Mouse (Mus musculus): ENCODE measurements around the gene Zfp618.

Zfp618 gene

DNA sequence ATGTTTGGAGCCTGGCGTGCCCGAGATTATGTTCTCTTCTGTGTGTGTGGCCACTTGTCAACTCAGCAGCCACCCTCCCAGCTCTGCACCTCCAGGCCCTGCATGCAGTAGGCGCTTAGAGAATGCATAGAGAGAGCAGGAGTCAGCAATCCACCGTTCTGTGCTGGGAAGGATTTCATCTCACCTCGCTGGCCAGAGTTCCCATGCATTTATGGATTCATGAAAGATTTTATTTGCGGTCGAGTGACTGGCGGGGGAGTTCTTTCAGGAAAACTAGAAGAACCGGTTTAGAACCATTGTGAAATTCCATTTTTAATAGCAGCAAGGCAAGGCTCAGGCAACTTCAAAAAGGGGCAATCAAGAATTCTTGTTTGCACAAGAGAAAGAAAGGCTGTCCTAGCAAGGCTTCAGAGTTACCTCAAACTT, 67.2 kb downstream of the Zfp618 start:
- no peak for DNase-seq (ENCODE audit: low read depth)

DNA sequence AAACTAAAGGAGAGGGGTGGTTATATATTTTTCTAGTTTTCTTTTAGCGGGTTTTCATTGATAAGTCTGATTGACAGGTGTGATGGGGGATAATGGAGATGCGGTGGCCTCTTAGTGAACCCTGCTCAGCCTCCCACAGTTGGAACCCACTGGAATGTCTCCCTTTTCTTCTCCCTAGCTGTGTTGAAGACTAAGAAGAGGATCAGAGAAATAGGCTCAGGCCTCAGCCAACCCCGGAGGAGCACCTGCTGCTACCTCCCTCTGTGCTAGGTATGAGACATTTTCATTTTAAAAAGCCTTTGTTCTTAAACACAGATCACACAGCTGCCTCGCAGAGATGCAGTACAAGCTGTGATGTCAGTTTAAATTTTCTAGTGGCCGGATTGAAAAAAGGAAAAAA, 68.4 kb downstream of the Zfp618 start:
- no peak for DNase-seq (ENCODE audit: low read depth)

- no peak for DNase-seq (ENCODE audit: low read depth)
These were observed 70.6 kb downstream of the Zfp618 start for GRCm38 (mm10) chr4:63035991-63036390.

- no peak for DNase-seq (ENCODE audit: low read depth)
These were observed 71.4 kb downstream of the Zfp618 start for GRCm38 (mm10) chr4:63036790-63037189.

DNA sequence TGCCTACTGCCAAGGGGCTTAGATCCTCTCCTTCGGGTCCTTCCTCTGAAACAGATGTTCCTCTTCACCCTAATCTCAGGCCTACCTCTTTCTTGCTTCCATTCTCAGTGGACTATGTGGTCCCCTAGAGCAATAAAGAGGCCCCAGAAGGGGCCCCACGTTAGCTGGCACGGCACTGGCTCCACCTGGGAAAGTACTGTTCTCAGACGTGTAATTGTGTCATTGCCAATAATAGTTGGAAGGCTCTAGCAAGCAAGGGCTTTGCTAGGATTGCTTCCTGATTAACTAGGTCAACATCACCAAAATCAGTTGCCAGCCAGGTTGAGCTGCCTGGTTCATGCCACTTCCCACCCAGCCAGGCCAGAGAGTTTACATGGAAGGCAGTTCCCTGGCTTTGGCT, 72.2 kb downstream of the Zfp618 start:
- DNase-seq (ENCODE audit: low read depth), result no peak

DNA sequence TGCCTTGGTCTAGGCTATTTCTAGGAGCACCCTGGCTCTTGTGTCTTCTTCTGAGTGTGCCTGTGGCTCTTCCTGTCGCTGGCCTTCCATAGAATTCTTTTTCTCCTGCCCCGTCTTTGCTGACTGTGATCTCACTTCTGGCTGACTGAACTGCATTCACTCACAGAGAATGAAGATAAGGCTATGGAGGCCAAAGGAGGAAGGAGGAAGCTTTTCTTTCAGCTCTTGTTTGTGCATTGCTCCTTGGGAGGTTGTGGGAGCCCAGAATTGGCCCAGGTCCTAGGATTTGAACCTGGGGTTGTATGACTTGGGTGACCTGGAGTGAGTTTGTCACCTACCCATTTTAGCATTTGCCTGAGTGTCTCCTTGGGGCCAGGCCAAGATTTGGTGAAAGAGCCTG, 72.9 kb downstream of the Zfp618 start:
- no peak for DNase-seq (ENCODE audit: low read depth)

- no peak for DNase-seq (ENCODE audit: low read depth)
These were observed 73.6 kb downstream of the Zfp618 start for GRCm38 (mm10) chr4:63038937-63039336.

GRCm38 (mm10) chr4:63048606-63049005, 83.2 kb downstream of the Zfp618 start:
- DNase-seq (ENCODE audit: low read depth), result no peak

- DNase-seq (ENCODE audit: low read depth), result no peak
These were observed 84.4 kb downstream of the Zfp618 start for GRCm38 (mm10) chr4:63049596-63050318.

DNA sequence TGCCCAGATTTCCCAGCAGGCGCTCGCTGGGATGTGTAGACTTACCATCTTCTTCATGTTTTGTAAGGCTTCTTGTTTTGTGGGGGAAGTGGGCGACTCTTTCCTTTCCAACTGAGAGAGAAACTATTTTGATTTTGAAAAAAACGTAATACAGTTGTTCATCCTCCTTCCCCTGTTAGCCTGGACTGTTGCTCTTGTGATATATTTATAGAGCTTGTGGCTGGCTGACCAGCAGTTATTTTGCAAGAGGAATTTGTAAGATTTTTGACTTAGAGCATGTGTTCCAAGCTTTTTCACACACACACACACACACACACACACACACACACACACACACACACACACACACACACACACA, 84.9 kb downstream of the Zfp618 start:
- DNase-seq (ENCODE audit: low read depth), result no peak

GRCm38 (mm10) chr4:63050949-63051348, 85.6 kb downstream of the Zfp618 start:
- DNase-seq (ENCODE audit: low read depth), result no peak

DNA sequence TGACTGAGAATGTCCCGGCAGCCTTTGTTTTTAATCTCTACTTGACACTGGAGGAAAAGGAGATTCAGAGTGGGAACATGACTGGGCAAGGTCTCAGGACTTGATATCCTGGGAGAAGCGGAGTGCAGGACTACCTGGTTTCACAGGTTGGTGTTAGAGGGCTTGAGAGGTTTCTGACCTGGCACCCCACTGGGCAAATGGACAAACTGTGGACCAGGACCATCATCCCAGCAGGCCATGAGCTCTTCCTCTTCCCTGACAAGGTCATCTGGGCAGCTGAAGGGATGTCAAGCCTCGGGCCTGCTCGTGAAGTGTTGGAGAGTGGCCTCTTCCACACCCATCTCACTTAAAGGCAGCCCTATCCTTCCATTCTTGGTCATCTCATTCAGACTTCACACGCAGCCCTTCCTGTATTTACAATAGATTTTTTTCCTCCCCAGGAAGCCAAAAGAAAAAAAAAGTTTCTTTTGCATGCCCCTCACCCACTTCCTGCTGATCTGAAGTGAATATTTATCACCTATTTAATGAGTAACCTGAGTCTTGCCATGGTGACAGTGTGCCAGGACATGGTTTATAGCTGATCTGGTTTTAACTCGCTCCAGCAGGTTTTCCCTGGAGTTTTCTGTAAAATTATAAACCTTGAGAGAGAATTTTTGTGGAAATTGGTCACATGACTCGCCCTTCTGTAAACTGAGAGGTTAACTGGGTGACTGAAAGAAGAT, 86.7 kb downstream of the Zfp618 start:
- DNase-seq (ENCODE audit: low read depth), result peak; percentile 4

DNA sequence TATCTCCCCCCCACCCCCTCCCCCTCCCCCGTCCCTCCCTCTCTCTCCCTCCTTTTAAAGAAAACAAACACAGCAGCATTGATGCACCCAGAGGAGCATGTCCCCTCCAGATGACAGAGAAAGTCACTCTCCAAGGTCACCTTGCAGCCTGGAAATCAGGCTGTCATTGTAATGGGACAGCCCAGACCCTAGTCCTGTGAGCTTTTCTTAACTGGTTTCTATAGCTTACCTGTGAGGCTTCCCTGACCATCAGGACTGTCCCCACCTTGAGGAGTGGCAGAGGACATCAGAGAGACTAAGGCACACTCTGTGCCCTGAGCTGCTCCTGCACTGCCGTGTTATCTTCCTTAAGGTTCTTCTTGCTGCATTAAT, 87.3 kb downstream of the Zfp618 start:
- no peak for DNase-seq (ENCODE audit: low read depth)

DNA sequence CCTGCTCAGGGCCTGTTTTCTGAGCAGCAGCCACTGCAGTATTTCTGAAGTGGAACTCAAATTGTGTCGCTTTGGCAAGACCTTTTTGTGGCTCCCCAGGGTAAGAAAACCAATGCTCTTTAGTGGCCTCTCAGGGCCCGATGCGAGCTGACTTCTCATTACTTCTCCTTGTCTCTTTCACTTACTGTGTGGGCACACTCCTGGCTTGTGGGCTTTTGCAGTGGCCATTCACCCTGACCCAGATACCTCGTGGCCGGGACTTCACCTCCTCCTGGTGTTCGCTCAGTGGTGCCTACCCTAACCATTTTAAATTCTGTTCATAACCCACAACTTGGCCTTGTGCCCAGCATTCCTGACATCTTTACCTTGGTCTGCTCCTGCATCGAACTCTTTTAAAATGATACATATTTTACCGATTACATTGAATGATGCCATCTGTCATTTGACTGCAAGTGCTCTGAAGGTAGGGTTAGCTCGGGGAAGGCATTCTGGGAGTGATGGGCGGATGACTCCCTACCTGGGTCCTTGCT, 89.9 kb downstream of the Zfp618 start:
- DNase-seq (ENCODE audit: low read depth), result no peak

GRCm38 (mm10) chr4:63056641-63057415, 91.5 kb downstream of the Zfp618 start:
- DNase-seq (ENCODE audit: low read depth), result no peak

DNA sequence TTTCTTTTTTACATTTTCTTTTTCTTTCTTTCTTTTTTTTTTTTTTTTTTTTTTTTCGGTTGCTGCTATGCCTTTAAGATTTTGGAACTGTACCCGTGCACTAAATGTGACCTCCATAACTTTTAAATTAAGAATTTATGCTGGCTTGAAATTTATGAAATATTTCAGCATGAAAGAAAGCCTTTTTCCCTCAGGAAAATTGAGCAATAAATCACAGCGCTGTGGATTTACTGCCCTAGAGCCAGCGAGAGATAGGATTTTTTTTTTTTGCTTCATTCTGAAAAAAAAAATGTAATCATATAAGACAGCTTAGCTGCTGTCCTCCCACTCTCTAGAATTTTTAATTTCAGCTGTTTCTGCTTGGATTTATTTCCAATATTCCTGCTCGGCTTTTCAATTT, 92.2 kb downstream of the Zfp618 start:
- no peak for DNase-seq (ENCODE audit: low read depth)

- no peak for DNase-seq (ENCODE audit: low read depth)
These were observed 93.3 kb downstream of the Zfp618 start for GRCm38 (mm10) chr4:63058686-63059085.

GRCm38 (mm10) chr4:63060358-63060757, 95.0 kb downstream of the Zfp618 start:
- DNase-seq (ENCODE audit: low read depth), result no peak

DNA sequence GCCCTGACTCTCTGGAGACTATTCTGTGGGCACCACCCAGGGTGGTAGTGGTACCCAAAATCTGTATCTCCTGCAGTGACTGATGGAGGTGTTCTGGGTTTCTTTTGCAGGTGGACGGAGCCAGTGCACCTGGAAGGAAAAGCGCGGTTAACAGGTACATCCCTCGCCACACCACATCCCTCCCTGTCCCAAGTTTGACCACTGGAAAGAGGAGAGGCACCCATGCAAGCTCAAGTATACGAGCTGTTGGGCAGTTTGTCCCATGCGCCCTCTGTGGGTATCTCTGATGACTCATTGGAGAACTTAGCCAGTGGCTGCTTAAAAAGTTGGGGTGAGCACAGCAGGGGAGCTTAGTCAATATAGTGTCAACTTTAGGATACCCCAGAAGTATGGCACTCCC, 96.0 kb downstream of the Zfp618 start:
- no peak for DNase-seq (ENCODE audit: low read depth)

GRCm38 (mm10) chr4:63063360-63063759, 98.0 kb downstream of the Zfp618 start:
- DNase-seq (ENCODE audit: low read depth), result no peak

- no peak for DNase-seq (ENCODE audit: low read depth)
These were observed 99.5 kb downstream of the Zfp618 start for GRCm38 (mm10) chr4:63064911-63065310.

DNA sequence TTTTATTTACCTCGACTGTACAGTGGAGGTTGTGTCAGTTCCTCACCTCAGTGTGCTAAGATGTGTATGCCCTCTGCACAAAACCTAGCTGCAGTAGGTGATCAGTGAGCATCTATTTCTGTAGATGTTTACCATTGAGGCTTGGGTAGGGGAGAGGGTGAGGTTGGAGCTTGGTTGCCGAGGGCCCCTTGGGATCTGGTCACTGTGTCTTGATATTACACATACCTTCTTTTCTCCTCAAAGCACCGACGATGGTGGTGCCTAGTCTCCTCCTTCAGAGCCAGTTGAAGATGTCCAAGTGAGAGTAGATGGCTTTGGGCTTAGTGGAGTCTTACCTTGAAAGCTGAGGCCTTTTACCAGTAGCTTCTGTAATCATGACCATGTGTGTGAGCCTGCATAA, 101.4 kb downstream of the Zfp618 start:
- no peak for DNase-seq (ENCODE audit: low read depth)

- DNase-seq (ENCODE audit: low read depth), result no peak
These were observed 102.4 kb downstream of the Zfp618 start for GRCm38 (mm10) chr4:63067822-63068221.
